Mouse (Mus musculus) liver, embryonic 13.5 days (tissue): ENCODE results near the gene Pdzd2. TPM values are rescaled to one million over a fixed set of nuclear protein-coding genes. Genes with fewer than 3 reads are reported as not detected.

Experiments used
- ATAC-seq: fragments of 200-750 bp; cut with Nextera tagmentation; 2 replicates; pipeline ENCODE4 v1.8.0; 2017; ENCODE audit warnings: low read depth, mild to moderate bottlenecking, moderate number of reproducible peaks, moderate library complexity
- DNase-seq: peaks from one replicate; pipeline ENCODE4 v3.0.0; 2022
- H3K27ac ChIP-seq: fragments of 300-500 bp; sonication (generic); 2 replicates; pipeline ENCODE4 v1.5.1; 2015; ENCODE audit warnings: moderate library complexity, mild to moderate bottlenecking, inconsistent platforms
- H3K27me3 ChIP-seq: fragments of 300-500 bp; sonication (generic); 2 replicates; pipeline ENCODE4 v1.6.1; 2015; ENCODE audit warnings: mild to moderate bottlenecking, inconsistent platforms
- H3K36me3 ChIP-seq: fragments of 300-500 bp; sonication (generic); 2 replicates; pipeline ENCODE4 v1.6.1; 2015; ENCODE audit warnings: mild to moderate bottlenecking, inconsistent platforms
- H3K4me1 ChIP-seq: fragments of 300-500 bp; sonication (generic); replicated peaks from 2 replicates; pipeline ENCODE4 v1.6.1; 2015; ENCODE audit warnings: inconsistent platforms
- H3K4me2 ChIP-seq: fragments of 300-500 bp; sonication (generic); 2 replicates; pipeline ENCODE4 v1.6.1; 2015; ENCODE audit warnings: inconsistent platforms, mild to moderate bottlenecking, moderate library complexity
- H3K4me3 ChIP-seq: fragments of 300-500 bp; sonication (generic); replicated peaks from 2 replicates; pipeline ENCODE4 v1.5.1; 2015; ENCODE audit warnings: mild to moderate bottlenecking, inconsistent platforms
- H3K9ac ChIP-seq: fragments of 300-500 bp; sonication (generic); 2 replicates; pipeline ENCODE4 v1.6.1; 2015; ENCODE audit warnings: mild to moderate bottlenecking, inconsistent platforms
- H3K9me3 ChIP-seq: fragments of 300-500 bp; sonication (generic); replicated peaks from 2 replicates; pipeline ENCODE4 v1.6.1; 2016; ENCODE audit warnings: inconsistent platforms
- WGBS: fragments of 180-500 bp; shearing (Covaris S2); methylation state at CpG from one replicate; pipeline ENCODE4 v1.1.7; 2015; ENCODE audit not compliant: insufficient replicate concordance; 5-methylcytosine and 5-hydroxymethylcytosine counted together
- polyA plus RNA-seq: library from polyadenylated mRNA; unstranded; fragments of >200 nt; fragmentation: Nextera tagmentation; extraction: Ambion mirVana; gene quantifications from 2 replicates; pipeline ENCODE4 v1.2.1, GENCODE M21; 2015

The Pdzd2 gene
- polyA plus RNA-seq, 1 experiment from 2014 or later, result 1.5 TPM

DNA sequence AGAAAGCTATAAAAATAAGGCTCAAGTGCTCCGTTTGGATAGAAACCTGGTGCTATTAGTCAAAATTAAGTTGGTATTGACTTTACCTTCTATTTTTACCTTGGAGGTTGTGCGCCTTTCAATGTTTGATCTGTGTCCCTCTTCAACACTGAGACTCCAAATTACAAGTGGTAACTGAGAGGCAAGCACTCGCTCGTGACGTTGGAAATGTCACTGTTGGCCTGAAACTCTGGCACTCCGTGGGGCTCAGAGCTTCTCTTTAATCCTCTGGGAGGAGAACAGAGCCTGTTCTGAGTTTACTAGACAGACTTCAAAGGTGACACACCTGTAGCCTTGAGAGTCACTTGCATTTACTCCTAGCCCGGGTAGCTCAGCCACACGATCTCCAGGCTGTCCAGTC is 120.5 kb downstream of the Pdzd2 start:
- 77% methylated on average over 8 of the region's 8 CpGs for WGBS
- no peak overlapping the region for H3K27ac ChIP-seq
- H3K4me2 ChIP-seq, result no peak overlapping the region
- H3K4me3 ChIP-seq, result no peak overlapping the region
- H3K27me3 ChIP-seq, result no peaks in the 10 kb centered on the region
- no peak overlapping the region for H3K9ac ChIP-seq
- no peaks in the 10 kb centered on the region for H3K9me3 ChIP-seq
- H3K36me3 ChIP-seq, result no peaks in the 10 kb centered on the region
- DNase-seq, result no peak
- no peak for ATAC-seq
- peaks cover 9% of the 10 kb centered on the region for H3K4me1 ChIP-seq

- 30% methylated on average over 11 of the region's 11 CpGs for WGBS
- H3K4me2 ChIP-seq, result no peak overlapping the region
- no peak overlapping the region for H3K4me3 ChIP-seq
- no peak for DNase-seq
- H3K9ac ChIP-seq, result no peak overlapping the region
- H3K36me3 ChIP-seq, result no peaks in the 10 kb centered on the region
- ATAC-seq, result no peak
- H3K9me3 ChIP-seq, result no peaks in the 10 kb centered on the region
- peaks cover 9% of the 10 kb centered on the region for H3K4me1 ChIP-seq
- no peak overlapping the region for H3K27ac ChIP-seq
- no peaks in the 10 kb centered on the region for H3K27me3 ChIP-seq
Observed at GRCm38 (mm10) chr15:12617651-12618050, 122.1 kb downstream of the Pdzd2 start.

DNA sequence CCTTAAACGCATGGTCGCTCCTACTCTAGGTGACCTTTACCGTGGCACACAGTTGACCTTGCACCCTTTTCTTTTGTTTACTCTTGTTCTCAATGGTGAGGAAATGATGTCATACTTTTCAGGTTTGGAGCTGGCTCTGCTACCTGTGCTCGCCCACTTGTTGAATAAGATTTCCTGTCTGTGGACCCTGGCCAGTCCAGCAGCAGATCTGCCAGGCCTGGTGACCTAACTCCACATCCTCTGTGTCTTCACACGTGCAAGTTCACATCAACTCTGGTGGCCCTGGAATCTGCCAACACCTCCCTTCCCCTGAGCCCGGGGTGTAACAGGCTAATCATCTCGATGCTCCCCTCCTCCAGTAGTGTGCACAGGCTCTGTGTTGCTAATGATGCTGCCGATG is 122.5 kb downstream of the Pdzd2 start:
- H3K36me3 ChIP-seq, result no peaks in the 10 kb centered on the region
- H3K4me3 ChIP-seq, result no peak overlapping the region
- H3K27me3 ChIP-seq, result no peaks in the 10 kb centered on the region
- no peak overlapping the region for H3K4me2 ChIP-seq
- H3K9me3 ChIP-seq, result no peaks in the 10 kb centered on the region
- ATAC-seq (peak; percentile 34), DNase-seq (no peak)
- WGBS, result 43% methylated on average over 8 of the region's 8 CpGs
- no peak overlapping the region for H3K9ac ChIP-seq
- H3K27ac ChIP-seq, result no peak overlapping the region
- peaks cover 9% of the 10 kb centered on the region for H3K4me1 ChIP-seq

DNA sequence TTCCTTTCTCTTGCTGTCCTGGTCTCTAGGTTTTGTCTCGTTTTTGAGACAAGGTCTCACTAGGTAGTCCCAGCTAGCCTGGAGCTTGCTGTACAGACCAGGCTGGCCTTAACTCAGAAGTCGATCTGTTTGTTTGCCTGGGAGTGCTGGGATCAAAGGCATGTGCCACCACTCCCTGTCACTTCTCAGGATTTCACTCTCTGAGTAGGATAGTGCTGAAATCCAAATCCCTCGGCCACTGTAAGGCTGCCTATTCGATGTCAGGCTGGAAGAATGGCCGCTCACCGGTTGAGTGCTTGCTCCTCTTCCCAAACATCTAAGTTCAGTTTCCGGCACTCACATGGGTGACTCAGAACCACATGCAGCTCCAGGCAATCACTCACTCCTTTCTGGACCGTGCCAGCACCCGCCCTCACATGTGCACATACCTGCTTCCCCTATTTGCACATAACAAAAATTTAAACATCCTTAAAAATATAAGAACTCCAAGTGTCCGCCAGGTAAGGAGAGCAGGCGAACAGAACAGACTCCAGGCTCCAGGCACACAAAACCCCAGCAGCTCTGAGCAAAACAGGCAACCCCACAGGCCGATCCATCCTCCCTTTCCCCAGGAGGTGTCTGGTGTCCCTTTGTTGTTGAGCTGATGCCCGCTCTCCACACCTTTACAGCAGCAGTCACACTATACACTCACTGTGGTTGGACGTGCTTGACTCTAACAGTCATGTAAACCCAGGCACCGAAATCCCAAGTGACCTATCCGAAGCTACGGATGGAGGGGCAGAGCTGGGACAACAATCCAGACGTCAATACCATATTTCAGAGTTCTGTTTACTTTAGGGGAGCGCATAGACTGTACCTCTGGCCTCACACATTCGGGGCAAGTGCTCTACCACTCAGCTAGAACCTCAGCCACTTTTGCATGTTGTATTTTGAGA is 124.5 kb downstream of the Pdzd2 start:
- no peak for DNase-seq
- 57% methylated on average over 20 of the region's 20 CpGs for WGBS
- Histone ChIP-seq H3K27ac (no peak overlapping the region), H3K4me3 (no peak overlapping the region), H3K9ac (no peak overlapping the region), H3K4me2 (no peak overlapping the region), H3K9me3 (no peaks in the 10 kb centered on the region), H3K27me3 (no peaks in the 10 kb centered on the region), H3K4me1 (peaks cover 9% of the 10 kb centered on the region), H3K36me3 (no peaks in the 10 kb centered on the region)
- ATAC-seq, result peak; percentile 51

- DNase-seq (no peak), ATAC-seq (no peak)
- Histone ChIP-seq H3K36me3 (no peaks in the 10 kb centered on the region), H3K4me2 (no peak overlapping the region), H3K9me3 (no peaks in the 10 kb centered on the region), H3K4me3 (no peak overlapping the region), H3K27ac (no peak overlapping the region), H3K9ac (no peak overlapping the region), H3K4me1 (peaks cover 9% of the 10 kb centered on the region), H3K27me3 (no peaks in the 10 kb centered on the region)
- WGBS, result 57% methylated on average over 9 of the region's 9 CpGs
Observed at GRCm38 (mm10) chr15:12614011-12614410, 125.7 kb downstream of the Pdzd2 start.

- DNase-seq, result no peak
- H3K27ac ChIP-seq, result no peak overlapping the region
- no peak overlapping the region for H3K4me2 ChIP-seq
- ATAC-seq, result no peak
- H3K4me1 ChIP-seq, result peaks cover 9% of the 10 kb centered on the region
- no peak overlapping the region for H3K9ac ChIP-seq
- H3K9me3 ChIP-seq, result no peaks in the 10 kb centered on the region
- no peak overlapping the region for H3K4me3 ChIP-seq
- H3K36me3 ChIP-seq, result no peaks in the 10 kb centered on the region
- H3K27me3 ChIP-seq, result no peaks in the 10 kb centered on the region
- 48% methylated on average over 7 of the region's 7 CpGs for WGBS
Observed at GRCm38 (mm10) chr15:12612944-12613675, 126.6 kb downstream of the Pdzd2 start.

GRCm38 (mm10) chr15:12608090-12608489 is 131.6 kb downstream of the Pdzd2 start:
- 59% methylated on average over 6 of the region's 6 CpGs for WGBS
- Histone ChIP-seq H3K4me1 (no peaks in the 10 kb centered on the region), H3K27me3 (no peaks in the 10 kb centered on the region), H3K9me3 (0 out of 2 replicates have a peak, but pooled peaks cover 4% of the 10 kb centered on the region), H3K27ac (no peak overlapping the region), H3K9ac (no peak overlapping the region), H3K4me3 (no peak overlapping the region), H3K4me2 (no peak overlapping the region), H3K36me3 (no peaks in the 10 kb centered on the region)
- DNase-seq, result no peak
- no peak for ATAC-seq

- H3K4me3 ChIP-seq, result no peak overlapping the region
- 68% methylated on average over 9 of the region's 9 CpGs for WGBS
- ATAC-seq, result no peak
Observed at GRCm38 (mm10) chr15:12606306-12606705, 133.4 kb downstream of the Pdzd2 start.

GRCm38 (mm10) chr15:12605239-12605993 is 134.3 kb downstream of the Pdzd2 start:
- H3K9me3 ChIP-seq, result 0 out of 2 replicates have a peak, but pooled peaks cover 4% of the 10 kb centered on the region
- ATAC-seq (no peak), DNase-seq (no peak)
- no peak overlapping the region for H3K4me3 ChIP-seq
- no peaks in the 10 kb centered on the region for H3K4me1 ChIP-seq
- 41% methylated on average over 10 of the region's 10 CpGs for WGBS
- H3K27me3 ChIP-seq, result no peaks in the 10 kb centered on the region
- H3K36me3 ChIP-seq, result no peaks in the 10 kb centered on the region
- no peak overlapping the region for H3K4me2 ChIP-seq
- H3K27ac ChIP-seq, result no peak overlapping the region
- no peak overlapping the region for H3K9ac ChIP-seq

More at GRCm38 (mm10) chr15:12606306-12606705, 133.4 kb downstream of the Pdzd2 start:
- H3K36me3 ChIP-seq, result no peaks in the 10 kb centered on the region
- no peak overlapping the region for H3K27ac ChIP-seq
- H3K9me3 ChIP-seq, result 0 out of 2 replicates have a peak, but pooled peaks cover 4% of the 10 kb centered on the region
- no peaks in the 10 kb centered on the region for H3K27me3 ChIP-seq
- no peaks in the 10 kb centered on the region for H3K4me1 ChIP-seq
- no peak overlapping the region for H3K4me2 ChIP-seq
- H3K9ac ChIP-seq, result no peak overlapping the region
- DNase-seq, result no peak

DNA sequence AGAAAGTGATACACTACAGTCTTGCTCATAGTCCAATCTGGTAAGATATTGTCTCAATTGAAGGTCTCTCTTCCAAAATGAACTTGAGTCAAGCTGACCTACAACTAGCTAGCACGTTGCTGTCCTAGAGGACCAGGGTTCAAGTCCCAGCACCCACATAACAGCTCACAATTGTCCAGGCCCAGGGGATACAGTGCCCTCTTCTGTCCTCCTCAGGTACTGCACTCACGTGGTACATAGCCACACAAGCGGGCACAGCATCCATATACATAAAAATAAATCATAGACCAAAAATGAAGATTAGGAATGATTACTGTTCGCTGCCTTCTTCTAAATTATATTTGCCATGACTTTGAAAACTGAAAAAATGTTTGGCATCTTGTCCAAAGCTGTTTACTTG is 136.1 kb downstream of the Pdzd2 start:
- Histone ChIP-seq H3K27me3 (no peaks in the 10 kb centered on the region), H3K36me3 (no peaks in the 10 kb centered on the region), H3K27ac (no peak overlapping the region), H3K4me1 (no peaks in the 10 kb centered on the region), H3K4me2 (no peak overlapping the region), H3K9ac (no peak overlapping the region), H3K9me3 (0 out of 2 replicates have a peak, but pooled peaks cover 4% of the 10 kb centered on the region), H3K4me3 (no peak overlapping the region)
- DNase-seq (no peak), ATAC-seq (no peak)
- WGBS, result 70% methylated on average over 4 of the region's 4 CpGs

- no peak overlapping the region for H3K9ac ChIP-seq
- no peak overlapping the region for H3K27ac ChIP-seq
- H3K9me3 ChIP-seq, result no peaks in the 10 kb centered on the region
- no peak overlapping the region for H3K4me3 ChIP-seq
- DNase-seq (no peak), ATAC-seq (no peak)
- H3K36me3 ChIP-seq, result no peaks in the 10 kb centered on the region
- no peaks in the 10 kb centered on the region for H3K4me1 ChIP-seq
- 55% methylated on average over 4 of the region's 4 CpGs for WGBS
- H3K27me3 ChIP-seq, result no peaks in the 10 kb centered on the region
- H3K4me2 ChIP-seq, result no peak overlapping the region
Observed at GRCm38 (mm10) chr15:12593094-12593493, 146.6 kb downstream of the Pdzd2 start.
